Comparison of ENCODE assay signal across 20 mouse cellular contexts in the genomic region with DNA sequence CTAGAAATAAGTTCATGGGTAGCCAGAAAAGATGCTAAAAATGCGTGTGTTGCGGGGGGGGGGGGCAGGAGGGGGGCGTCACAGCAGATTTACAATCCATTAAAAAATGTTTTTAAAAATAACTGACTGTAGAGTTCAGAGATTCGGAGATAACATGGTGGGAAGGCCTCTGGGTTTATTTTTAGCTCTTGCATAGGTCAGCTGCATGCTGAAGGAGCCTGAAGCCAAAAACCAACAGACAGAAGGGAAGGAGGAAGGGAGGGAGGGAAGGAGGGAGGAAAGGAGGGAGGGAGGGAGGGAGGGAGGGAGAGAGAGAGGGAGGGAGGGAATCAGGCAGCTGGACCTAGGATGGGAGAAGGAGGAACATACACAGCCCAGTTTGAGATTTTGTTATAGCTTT. TPM values are rescaled to one million over a fixed set of nuclear protein-coding genes. Genes with fewer than 3 reads are reported as not detected.
DNase-seq lines count a peak whose midpoint lies in the region; ATAC-seq and TF ChIP-seq lines count a peak whose summit lies in the region.
"Had no signal": no experiment of that assay in that cellular context is flagged by ENCODE, and none has a peak within 500 bp of the region (broad histone marks: within the 10 kb centered on the region; RNA-seq: fewer than 3 reads in every experiment).

No protein-coding gene starts in this region.

- no peak for DNase-seq in heart, adult 2 months
- DNase-seq in heart, postnatal 36 days: no peak
- DNase-seq in lung, embryonic 14.5 days: peak; percentile 42
- no peak for DNase-seq in lung, postnatal 4 days
- DNase-seq in brain, adult 2 months (ENCODE audit: low read depth, low spot score): peak; percentile 42
- DNase-seq: adrenal gland, postnatal 10 days; cerebellum, adult 11-12 months; cerebellum, adult 9-10 months; cerebellum, postnatal 25 days; gastrocnemius, postnatal 14 days had no signal

- intact Hi-C loops in heart, adult 2 months (cut with DNase I): no loop called here
- intact Hi-C loops in heart, postnatal 36 days (cut with DNase I): no loop called here

- no peak for TF ChIP-seq EP300 in heart, adult 2 months (IDR thresholded peaks at IDR 0.05; ENCODE audit: insufficient read depth, low read depth, low read length)

- H3K4me3 ChIP-seq in heart, embryonic 12.5 days: no peak overlapping the region
- no peak overlapping the region for H3K4me3 ChIP-seq in heart, adult 2 months
- no peak overlapping the region for H3K4me3 ChIP-seq in heart, embryonic 16.5 days (ENCODE audit: low read length)
- no peak overlapping the region for H3K4me3 ChIP-seq in lung, embryonic 14.5 days (ENCODE audit: low read depth, low read length)
- H3K4me3 ChIP-seq: embryonic facial prominence, embryonic 12.5 days; forebrain, embryonic 15.5 days; hindbrain, embryonic 13.5 days had no signal

- no peak for TF ChIP-seq CTCF in heart, adult 2 months (IDR thresholded peaks at IDR 0.05)
- no peak for TF ChIP-seq CTCF in lung, embryonic 14.5 days (IDR thresholded peaks at IDR 0.05; ENCODE audit: low read depth)

- no peaks in the 10 kb centered on the region for H3K27me3 ChIP-seq in heart, embryonic 12.5 days (replicated peaks)
- H3K27me3 ChIP-seq in heart, adult 2 months (ENCODE audit: control insufficient read depth, insufficient read depth, low read length): no peaks in the 10 kb centered on the region
- no peaks in the 10 kb centered on the region for H3K27me3 ChIP-seq in heart, embryonic 16.5 days (ENCODE audit: control insufficient read depth, insufficient read depth, low read length)
- no peaks in the 10 kb centered on the region for H3K27me3 ChIP-seq in lung, embryonic 14.5 days (ENCODE audit: insufficient read depth, low read length)
- H3K27me3 ChIP-seq: embryonic facial prominence, embryonic 12.5 days; forebrain, embryonic 15.5 days; hindbrain, embryonic 13.5 days had no signal

- H3K36me3 ChIP-seq in heart, embryonic 12.5 days: no peaks in the 10 kb centered on the region
- H3K36me3 ChIP-seq in heart, adult 2 months (ENCODE audit: control insufficient read depth, insufficient read depth, low read length): no peaks in the 10 kb centered on the region
- no peaks in the 10 kb centered on the region for H3K36me3 ChIP-seq in heart, embryonic 16.5 days (ENCODE audit: control insufficient read depth, insufficient read depth)
- H3K36me3 ChIP-seq in lung, embryonic 14.5 days (ENCODE audit: insufficient read depth): no peaks in the 10 kb centered on the region
- H3K36me3 ChIP-seq: embryonic facial prominence, embryonic 12.5 days; forebrain, embryonic 15.5 days; hindbrain, embryonic 13.5 days had no signal

- H3K4me1 ChIP-seq in heart, embryonic 12.5 days (replicated peaks): peaks cover 13% of the 10 kb centered on the region
- H3K4me1 ChIP-seq in heart, adult 2 months (ENCODE audit: control insufficient read depth, insufficient read depth, low read length): no peaks in the 10 kb centered on the region
- 0 out of 2 replicates have a peak, but pooled peaks cover 2% of the 10 kb centered on the region for H3K4me1 ChIP-seq in heart, embryonic 16.5 days (ENCODE audit: control insufficient read depth, insufficient read depth, low read length)
- no peaks in the 10 kb centered on the region for H3K4me1 ChIP-seq in lung, embryonic 14.5 days (ENCODE audit: insufficient read depth)
- H3K4me1 ChIP-seq: embryonic facial prominence, embryonic 12.5 days; forebrain, embryonic 15.5 days; hindbrain, embryonic 13.5 days had no signal

- H3K79me2 ChIP-seq in heart, adult 2 months (replicated peaks; ENCODE audit: control insufficient read depth, insufficient read depth, low read length): no peaks in the 10 kb centered on the region

- H3K9ac ChIP-seq in heart, embryonic 12.5 days: no peak overlapping the region
- no peak overlapping the region for H3K9ac ChIP-seq in heart, adult 2 months (ENCODE audit: low read depth, low read length)
- no peak overlapping the region for H3K9ac ChIP-seq in heart, embryonic 16.5 days (ENCODE audit: low read length)
- no peak overlapping the region for H3K9ac ChIP-seq in lung, embryonic 14.5 days
- H3K9ac ChIP-seq: embryonic facial prominence, embryonic 12.5 days; forebrain, embryonic 15.5 days; hindbrain, embryonic 13.5 days had no signal

- H3K4me2 ChIP-seq in heart, embryonic 12.5 days: peak overlapping the region; percentile 34
- peak overlapping the region; percentile 34 for H3K4me2 ChIP-seq in heart, embryonic 16.5 days (ENCODE audit: low read depth, low read length)
- H3K4me2 ChIP-seq in lung, embryonic 14.5 days: no peak overlapping the region
- H3K4me2 ChIP-seq: embryonic facial prominence, embryonic 12.5 days; forebrain, embryonic 15.5 days; heart, embryonic 11.5 days; hindbrain, embryonic 13.5 days had no signal

- ATAC-seq in heart, embryonic 12.5 days (ENCODE audit: insufficient number of reproducible peaks, low FRiP score): no peak
- ATAC-seq in heart, embryonic 16.5 days (replicated peaks; ENCODE audit: extremely low read depth, insufficient read depth, low FRiP score): 0 out of 2 replicates have a peak, but pooled peaks have one; percentile 41
- no peak for ATAC-seq in lung, embryonic 14.5 days (ENCODE audit: insufficient read depth)
- ATAC-seq: forebrain, embryonic 15.5 days; hindbrain, postnatal 0 days had no signal

- whole genome bisulfite sequencing in heart, embryonic 12.5 days: 33% methylated on average over 4 of the region's 4 CpGs
- WGBS in heart, adult 2 months: 27% methylated on average over 4 of the region's 4 CpGs
- WGBS in heart, embryonic 16.5 days: 19% methylated on average over 4 of the region's 4 CpGs
- WGBS in lung, embryonic 14.5 days: 26% methylated on average over 4 of the region's 4 CpGs

- H3K27ac ChIP-seq in heart, embryonic 12.5 days (ENCODE audit: poor library complexity, severe bottlenecking): no peak overlapping the region
- H3K27ac ChIP-seq in heart, adult 2 months: no peak overlapping the region
- no peak overlapping the region for H3K27ac ChIP-seq in heart, embryonic 16.5 days (ENCODE audit: low read length)
- H3K27ac ChIP-seq in lung, embryonic 14.5 days (ENCODE audit: low read depth): no peak overlapping the region
- H3K27ac ChIP-seq: embryonic facial prominence, embryonic 12.5 days; forebrain, embryonic 15.5 days; hindbrain, embryonic 13.5 days; hindbrain, postnatal 0 days had no signal

- no peak for TF ChIP-seq POLR2A in heart, adult 2 months (IDR thresholded peaks at IDR 0.05; ENCODE audit: insufficient read depth, low read depth, low read length)

- H3K9me3 ChIP-seq in heart, embryonic 12.5 days (replicated peaks): no peaks in the 10 kb centered on the region; the same call in 1 of the 2 replicates
- no peaks in the 10 kb centered on the region for H3K9me3 ChIP-seq in heart, embryonic 16.5 days (replicated peaks; ENCODE audit: control insufficient read depth, low read length)
- H3K9me3 ChIP-seq in lung, embryonic 14.5 days (ENCODE audit: low read depth, low read length): peaks cover 4% of the 10 kb centered on the region; the same call in 1 of the 2 replicates
- H3K9me3 ChIP-seq: embryonic facial prominence, embryonic 12.5 days had no signal

RNA-seq across cellular contexts. Expression of gene Shc3, which starts 18.8 kb away (rescaled TPM):
- polyA plus RNA-seq in heart, embryonic 12.5 days (2016; fragmentation: Nextera tagmentation; extraction: Ambion mirVana): 0.26 and 0.32 TPM in 2 replicates
- 1 to 10 TPM in 1 of 2 experiments, under 1 TPM in 1; 0.91 to 2.1 TPM for total RNA-seq in heart, adult 2 months (2021)
- 0.80 and 1.2 TPM in 2 replicates for polyA plus RNA-seq in heart, adult 2 months (2012; rRNA removed)
- 0.21 and 0.22 TPM in 2 replicates for polyA plus RNA-seq in heart, embryonic 16.5 days (2015; fragmentation: Nextera tagmentation; extraction: Ambion mirVana)
- 1 to 10 TPM; 1.4 to 2.2 TPM for total RNA-seq in heart, postnatal 36 days (2021)
- polyA plus RNA-seq in lung, embryonic 14.5 days (2014; fragmentation: Nextera tagmentation; extraction: Ambion mirVana): not detected in 2 replicates
- total RNA-seq: hematopoietic stem cell, adult 5-6 weeks; MEL had no signal

RNA-seq across cellular contexts. Expression of gene Cks2, which starts 57.0 kb away (rescaled TPM):
- polyA plus RNA-seq in heart, embryonic 12.5 days (2016; fragmentation: Nextera tagmentation; extraction: Ambion mirVana): 247 and 252 TPM in 2 replicates
- total RNA-seq in heart, adult 2 months (2021): 1 to 10 TPM in 1 of 2 experiments, under 1 TPM in 1; 0.50 to 1.2 TPM
- polyA plus RNA-seq in heart, adult 2 months (2012; rRNA removed): 1.5 and 1.6 TPM in 2 replicates
- 231 and 263 TPM in 2 replicates for polyA plus RNA-seq in heart, embryonic 16.5 days (2015; fragmentation: Nextera tagmentation; extraction: Ambion mirVana)
- 1 to 10 TPM; 1.6 to 1.8 TPM for total RNA-seq in heart, postnatal 36 days (2021)
- 426 and 436 TPM in 2 replicates for polyA plus RNA-seq in lung, embryonic 14.5 days (2014; fragmentation: Nextera tagmentation; extraction: Ambion mirVana)
- total RNA-seq: gastrocnemius, adult 18-20 months had no signal

Comparison
In these comparisons a context has a peak if more than half of its experiments do, and no peak if none do; other contexts are left out.
1. DNase-seq: peak in lung, embryonic 14.5 days (single experiment) and brain, adult 2 months (single experiment); none in heart, adult 2 months (0 of 2), heart, postnatal 36 days (0 of 2) and lung, postnatal 4 days (0 of 2).
2. RNA of gene Cks2, which starts 57.0 kb away (polyA plus RNA-seq): 426 to 436 TPM in lung, embryonic 14.5 days, 231 to 263 TPM in heart, embryonic 16.5 days and 247 to 252 TPM in heart, embryonic 12.5 days; 1.5 to 1.6 TPM in heart, adult 2 months; every median in the first group is over 10 times any median in the second.